Mouse (Mus musculus): ENCODE results near the gene Slk. TPM values are rescaled to one million over a fixed set of nuclear protein-coding genes. Genes with fewer than 3 reads are reported as not detected.

Slk gene
- total and polyA plus RNA-seq, 3 experiments = 21.1 to 33.6 (median 25.5) TPM

- DNase-seq (ENCODE audit: extremely low read depth) = no peak
- H3K27ac ChIP-seq (ENCODE audit: insufficient read depth, low read depth) = no peak overlapping the region
- no peak overlapping the region for H3K9ac ChIP-seq (ENCODE audit: insufficient read depth, low read depth)
- TF ChIP-seq MAX (IDR thresholded peaks at IDR 0.05; ENCODE audit: low read length) (no peak), JUN (IDR thresholded peaks at IDR 0.05; ENCODE audit: insufficient read depth, low read depth, low read length) (no peak), POLR2AphosphoS2 (IDR thresholded peaks at IDR 0.05; ENCODE audit: low read depth, low read length) (no peak), TCF12 (IDR thresholded peaks at IDR 0.05; ENCODE audit: low read depth, low read length) (no peak), BHLHE40 (IDR thresholded peaks at IDR 0.05; ENCODE audit: low read depth, low read length) (no peak), MEF2A (IDR thresholded peaks at IDR 0.05; ENCODE audit: borderline replicate concordance, low read depth, low read length) (no peak), KAT2A (IDR thresholded peaks at IDR 0.05; ENCODE audit: insufficient replicate concordance, low read length) (no peak), USF2 (conservative IDR thresholded peaks at IDR 0.05; ENCODE audit: low read depth, low read length) (no peak), RAD21 (IDR thresholded peaks at IDR 0.05; ENCODE audit: low read depth, low read length) (no peak), RCOR1 (conservative IDR thresholded peaks at IDR 0.05; ENCODE audit: low read depth, low read length) (no peak), PAX5 (IDR thresholded peaks at IDR 0.05; ENCODE audit: low read length) (no peak), GABPA (IDR thresholded peaks at IDR 0.05; ENCODE audit: insufficient replicate concordance, low read depth, low read length) (no peak), CTCF (conservative IDR thresholded peaks at IDR 0.05 in 1 of 2, IDR thresholded peaks at IDR 0.05 in 1 of 2; ENCODE audit: low read depth in 2 of 2, low read length in 2 of 2) (no peak), HCFC1 (IDR thresholded peaks at IDR 0.05; ENCODE audit: low read depth, low read length) (no peak)
- dilution Hi-C loops (cut with MboI; ENCODE audit: extremely low pct_ligation_motif_present, extremely low pct_unique_long_range_greater_than_20kb, low sequenced_read_pairs) (no loop called here), in situ Hi-C loops (cut with MboI; ENCODE audit: low pct_ligation_motif_present, low pct_unique_long_range_greater_than_20kb, low sequenced_read_pairs) (no loop called here)
- H3K9me3 ChIP-seq (replicated peaks; ENCODE audit: low read length) = peaks cover 14% of the 10 kb centered on the region
- H3K27me3 ChIP-seq (replicated peaks) = peaks cover 2% of the 10 kb centered on the region
- no peaks in the 10 kb centered on the region for H3K4me1 ChIP-seq (ENCODE audit: control insufficient read depth in 1 of 2, insufficient read depth in 2 of 2)
- H3K4me2 ChIP-seq (ENCODE audit: insufficient read depth, low read depth, poor library complexity, severe bottlenecking) = no peak overlapping the region
- no peak overlapping the region for H3K4me3 ChIP-seq (replicated peaks in 1 of 3; ENCODE audit: low read depth in 2 of 3, low read length in 2 of 3, poor library complexity in 1 of 3)
- no peaks in the 10 kb centered on the region for H3K36me3 ChIP-seq (replicated peaks in 1 of 2; ENCODE audit: control insufficient read depth in 1 of 2, insufficient read depth in 1 of 2, low read length in 1 of 2)
- H3K79me2 ChIP-seq (replicated peaks; ENCODE audit: control insufficient read depth, extremely low read depth, insufficient read depth, poor library complexity, severe bottlenecking) = no peaks in the 10 kb centered on the region
These were observed 20.3 kb upstream of the Slk start for GRCm38 (mm10) chr19:47559145-47559544.

GRCm38 (mm10) chr19:47559751-47560512 lies 19.5 kb upstream of the Slk start:
- Histone ChIP-seq H3K79me2 (replicated peaks; ENCODE audit: control insufficient read depth, extremely low read depth, insufficient read depth, poor library complexity, severe bottlenecking) (no peaks in the 10 kb centered on the region), H3K4me1 (ENCODE audit: control insufficient read depth in 1 of 2, insufficient read depth in 2 of 2) (no peaks in the 10 kb centered on the region), H3K9me3 (replicated peaks; ENCODE audit: low read length) (peaks cover 14% of the 10 kb centered on the region), H3K27ac (ENCODE audit: insufficient read depth, low read depth) (no peak overlapping the region), H3K4me3 (replicated peaks in 1 of 3; ENCODE audit: low read depth in 2 of 3, low read length in 2 of 3, poor library complexity in 1 of 3) (no peak overlapping the region), H3K4me2 (ENCODE audit: insufficient read depth, low read depth, poor library complexity, severe bottlenecking) (no peak overlapping the region), H3K27me3 (replicated peaks) (no peaks in the 10 kb centered on the region), H3K36me3 (replicated peaks in 1 of 2; ENCODE audit: control insufficient read depth in 1 of 2, insufficient read depth in 1 of 2, low read length in 1 of 2) (no peaks in the 10 kb centered on the region), H3K9ac (ENCODE audit: insufficient read depth, low read depth) (no peak overlapping the region)
- DNase-seq (ENCODE audit: extremely low read depth) = no peak
- in situ Hi-C loops (cut with MboI; ENCODE audit: low pct_ligation_motif_present, low pct_unique_long_range_greater_than_20kb, low sequenced_read_pairs) (no loop called here), dilution Hi-C loops (cut with MboI; ENCODE audit: extremely low pct_ligation_motif_present, extremely low pct_unique_long_range_greater_than_20kb, low sequenced_read_pairs) (no loop called here)
- TF ChIP-seq TBP (conservative IDR thresholded peaks at IDR 0.05; ENCODE audit: low read depth, low read length) = no peak
- TF ChIP-seq UBTF (IDR thresholded peaks at IDR 0.05; ENCODE audit: low read depth, low read length) = no peak
- no peak for TF ChIP-seq MAZ (IDR thresholded peaks at IDR 0.05; ENCODE audit: low read depth, low read length)
- no peak for TF ChIP-seq ZNF384 (IDR thresholded peaks at IDR 0.05; ENCODE audit: low read depth, low read length)
- no peak for TF ChIP-seq HCFC1 (IDR thresholded peaks at IDR 0.05; ENCODE audit: low read depth, low read length)
- no peak for TF ChIP-seq ZMIZ1 (IDR thresholded peaks at IDR 0.05; ENCODE audit: low read depth, low read length)
- TF ChIP-seq CHD2 (IDR thresholded peaks at IDR 0.05; ENCODE audit: low read length) = no peak
- no peak for TF ChIP-seq MEF2A (IDR thresholded peaks at IDR 0.05; ENCODE audit: borderline replicate concordance, low read depth, low read length)
- TF ChIP-seq USF1 (IDR thresholded peaks at IDR 0.05; ENCODE audit: low read depth, low read length) = no peak
- no peak for TF ChIP-seq POLR2AphosphoS2 (IDR thresholded peaks at IDR 0.05; ENCODE audit: low read depth, low read length)
- no peak for TF ChIP-seq BHLHE40 (IDR thresholded peaks at IDR 0.05; ENCODE audit: low read depth, low read length)

Measured in CH12.LX (cell line).